Mouse (Mus musculus) MEL (cell line): ENCODE results near the gene Nthl1.
A peak's percentile ranks its signal among the peaks of the same experiment; 100 is the strongest.

Experiments used
- NRF1 ChIP-seq: IDR thresholded peaks from 2 replicates; pipeline ENCODE4 v1.6.1; 2014; ENCODE audit warnings: low read depth, mild to moderate bottlenecking, inconsistent platforms, low read length, improper control_type of control experiment, moderate library complexity; ENCODE audit not compliant: poor library complexity, insufficient read depth, severe bottlenecking
- USF1 ChIP-seq: IDR thresholded peaks from 2 replicates; pipeline ENCODE4 v1.6.1; 2014; ENCODE audit warnings: low read depth, mild to moderate bottlenecking, inconsistent platforms, low read length, improper control_type of control experiment, moderate library complexity

GRCm38 (mm10) chr17:24669545-24670245 lies 37.2 kb downstream of the Nthl1 start, which contains the start of gene Zfp598:
- TF ChIP-seq USF1, result no peak
- TF ChIP-seq NRF1, result peak; percentile 47; the same call in 1 of the 2 replicates
